Mouse (Mus musculus) stomach, postnatal 0 days (tissue): ENCODE measurements around the gene Dnajc30.

Experiments used
- CTCF ChIP-seq: IDR thresholded peaks from 2 replicates; pipeline ENCODE4 v1.5.1; 2016; ENCODE audit warnings: antibody characterized with exemption, low read depth, mild to moderate bottlenecking, moderate library complexity
- EP300 ChIP-seq: optimal IDR thresholded peaks from 2 replicates; pipeline ENCODE3; 2016; ENCODE audit warnings: antibody characterized with exemption

DNA sequence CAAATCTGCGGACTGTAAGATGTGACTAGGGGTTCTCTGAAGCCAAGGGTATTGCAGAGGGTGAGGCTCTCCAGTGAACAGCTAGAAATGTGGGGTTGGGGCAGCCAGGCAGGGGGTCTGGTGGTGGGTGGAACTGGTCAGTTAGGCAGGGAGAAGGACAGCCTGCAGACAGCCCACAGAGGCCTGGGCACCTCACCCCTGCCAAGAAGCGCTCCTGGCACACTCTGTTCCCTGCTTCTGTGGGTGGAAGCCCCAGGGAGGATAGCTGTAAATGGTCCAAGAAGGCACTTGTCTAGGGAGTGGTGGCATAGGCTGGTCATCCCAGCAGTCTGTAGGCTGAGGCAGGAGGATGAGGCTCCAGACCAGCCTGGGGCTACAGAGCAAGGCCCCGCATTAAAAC is 45.4 kb downstream of the Dnajc30 start:
- TF ChIP-seq CTCF: no peak
- TF ChIP-seq EP300: no peak
